Mouse (Mus musculus) lung, embryonic 14.5 days (tissue): ENCODE data around the gene Svs1. TPM values are rescaled to one million over a fixed set of nuclear protein-coding genes. Genes with fewer than 3 reads are reported as not detected.
A peak's percentile ranks its signal among the peaks of the same experiment; 100 is the strongest.
"Not testable (repeated sequence)": the region's sequence is repeated elsewhere in the genome, so short reads cannot be mapped to it uniquely, and the experiment has no call there.

ENCODE experiments used
- ATAC-seq: fragments of 200-750 bp; cut with Nextera tagmentation; 2 replicates; pipeline ENCODE4 v1.8.0; 2017; ENCODE audit warnings: mild to moderate bottlenecking, moderate TSS enrichment, moderate library complexity; ENCODE audit not compliant: insufficient read depth
- DNase-seq: peaks from one replicate; pipeline ENCODE4 v3.0.0-alpha.2; 2015
- H3K27ac ChIP-seq: fragments of 300-500 bp; sonication (generic); 2 replicates; pipeline ENCODE4 v1.5.1; 2014; ENCODE audit warnings: low read depth, mild to moderate bottlenecking, moderate library complexity
- H3K27me3 ChIP-seq: fragments of 300-500 bp; sonication (generic); 2 replicates; pipeline ENCODE4 v1.6.1; 2014; ENCODE audit warnings: low read length, control low read depth; ENCODE audit not compliant: insufficient read depth
- H3K36me3 ChIP-seq: fragments of 300-500 bp; sonication (generic); 2 replicates; pipeline ENCODE4 v1.6.1; 2014; ENCODE audit warnings: control low read depth; ENCODE audit not compliant: insufficient read depth
- H3K4me1 ChIP-seq: fragments of 300-500 bp; sonication (generic); 2 replicates; pipeline ENCODE4 v1.6.1; 2014; ENCODE audit warnings: antibody characterized with exemption, control low read depth; ENCODE audit not compliant: insufficient read depth
- H3K4me2 ChIP-seq: fragments of 300-500 bp; sonication (generic); 2 replicates; pipeline ENCODE4 v1.6.1; 2014; ENCODE audit warnings: mild to moderate bottlenecking
- H3K4me3 ChIP-seq: fragments of 300-500 bp; sonication (generic); 2 replicates; pipeline ENCODE4 v1.5.1; 2014; ENCODE audit warnings: low read depth, low read length
- H3K9ac ChIP-seq: fragments of 300-500 bp; sonication (generic); 2 replicates; pipeline ENCODE4 v1.6.1; 2014
- H3K9me3 ChIP-seq: fragments of 300-500 bp; sonication (generic); 2 replicates; pipeline ENCODE4 v1.6.1; 2016; ENCODE audit warnings: low read depth, low read length, control low read depth
- CTCF ChIP-seq: IDR thresholded peaks from 2 replicates; pipeline ENCODE4 v1.5.1; 2016; ENCODE audit warnings: antibody characterized with exemption, low read depth
- WGBS: fragments of 180-500 bp; shearing (Covaris S2); extraction: QIAGEN DNeasy Blood & Tissue Kit; methylation state at CpG from one replicate; pipeline ENCODE4 v1.1.7; 2014; 5-methylcytosine and 5-hydroxymethylcytosine counted together
- polyA plus RNA-seq: library from polyadenylated mRNA; unstranded; fragments of >200 nt; fragmentation: Nextera tagmentation; extraction: Ambion mirVana; gene quantifications from 2 replicates; pipeline ENCODE4 v1.2.1, GENCODE M21; 2014

Svs1 gene
- polyA plus RNA-seq, 1 experiment from 2014 or later = not detected

GRCm38 (mm10) chr6:48958053-48958452 lies 28.6 kb upstream of the Svs1 start:
- 42% methylated on average over 1 of the region's 1 CpGs for WGBS
- H3K27ac ChIP-seq = no peak overlapping the region
- H3K4me2 ChIP-seq = no peak overlapping the region
- H3K36me3 ChIP-seq = no peaks in the 10 kb centered on the region
- no peaks in the 10 kb centered on the region for H3K4me1 ChIP-seq
- DNase-seq (peak; percentile 74), ATAC-seq (no peak; the same call in 1 of the 2 replicates)
- H3K27me3 ChIP-seq = no peaks in the 10 kb centered on the region
- H3K4me3 ChIP-seq = no peak overlapping the region
- TF ChIP-seq CTCF = peak; percentile 58
- H3K9ac ChIP-seq = no peak overlapping the region
- no peaks in the 10 kb centered on the region for H3K9me3 ChIP-seq

DNA sequence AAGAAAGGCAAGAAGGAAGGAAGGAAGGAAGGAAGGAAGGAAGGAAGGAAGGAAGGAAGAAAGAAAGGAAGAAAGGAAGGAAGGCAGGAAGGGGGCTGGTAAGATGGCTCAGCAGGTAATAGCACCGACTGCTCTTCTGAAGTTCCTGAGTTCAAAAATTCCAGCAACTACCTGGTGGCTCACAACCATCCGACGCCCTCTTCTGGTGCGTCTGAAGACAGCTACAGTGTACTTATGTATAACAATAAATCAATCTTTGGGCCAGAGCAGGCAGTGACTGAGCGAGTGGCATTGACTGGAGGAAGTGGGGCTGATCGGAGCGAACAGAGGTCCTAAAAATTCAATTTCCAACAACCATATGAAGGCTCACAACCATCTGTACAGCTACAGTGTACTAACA lies 27.5 kb upstream of the Svs1 start:
- not testable (repeated sequence) for ATAC-seq, H3K27ac ChIP-seq, H3K27me3 ChIP-seq, H3K9me3 ChIP-seq, H3K4me3 ChIP-seq, H3K36me3 ChIP-seq, H3K4me1 ChIP-seq, H3K9ac ChIP-seq, H3K4me2 ChIP-seq
- DNase-seq = peak; percentile 16
- 17% methylated on average over 7 of the region's 7 CpGs for WGBS
- peak; percentile 46 for TF ChIP-seq CTCF

- H3K9me3 ChIP-seq, H3K4me2 ChIP-seq, H3K36me3 ChIP-seq, H3K4me3 ChIP-seq, H3K27me3 ChIP-seq, DNase-seq, ATAC-seq, H3K4me1 ChIP-seq, H3K27ac ChIP-seq, H3K9ac ChIP-seq: not testable (repeated sequence)
- 81% methylated on average over 5 of the region's 5 CpGs for WGBS
These were observed 20.0 kb upstream of the Svs1 start for GRCm38 (mm10) chr6:48966696-48967095.

DNA sequence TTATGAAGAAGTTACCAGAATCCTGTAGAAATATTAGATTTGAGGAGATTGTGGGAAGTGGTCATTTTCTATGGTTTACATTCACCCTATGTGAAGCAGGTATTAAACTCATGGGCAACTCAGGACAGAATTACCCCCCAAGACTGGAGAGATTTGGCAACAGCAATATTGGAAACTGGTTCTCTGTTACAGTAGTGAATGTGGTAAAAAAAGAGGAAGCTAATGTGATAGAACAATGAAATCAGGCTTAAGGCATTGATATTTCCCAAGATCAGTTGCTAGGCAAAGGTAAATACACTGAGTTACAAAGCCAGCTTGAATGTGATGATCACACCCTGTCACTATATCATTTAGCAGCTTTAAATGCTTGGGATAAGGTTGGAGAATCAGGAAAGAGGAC lies 18.8 kb upstream of the Svs1 start:
- no peaks in the 10 kb centered on the region for H3K4me1 ChIP-seq
- H3K27me3 ChIP-seq = no peaks in the 10 kb centered on the region
- no peak overlapping the region for H3K9ac ChIP-seq
- ATAC-seq = no peak
- no peak overlapping the region for H3K4me2 ChIP-seq
- no peak for TF ChIP-seq CTCF
- DNase-seq = no peak
- no peaks in the 10 kb centered on the region for H3K9me3 ChIP-seq
- H3K36me3 ChIP-seq = no peaks in the 10 kb centered on the region
- H3K27ac ChIP-seq = no peak overlapping the region
- H3K4me3 ChIP-seq = no peak overlapping the region

DNA sequence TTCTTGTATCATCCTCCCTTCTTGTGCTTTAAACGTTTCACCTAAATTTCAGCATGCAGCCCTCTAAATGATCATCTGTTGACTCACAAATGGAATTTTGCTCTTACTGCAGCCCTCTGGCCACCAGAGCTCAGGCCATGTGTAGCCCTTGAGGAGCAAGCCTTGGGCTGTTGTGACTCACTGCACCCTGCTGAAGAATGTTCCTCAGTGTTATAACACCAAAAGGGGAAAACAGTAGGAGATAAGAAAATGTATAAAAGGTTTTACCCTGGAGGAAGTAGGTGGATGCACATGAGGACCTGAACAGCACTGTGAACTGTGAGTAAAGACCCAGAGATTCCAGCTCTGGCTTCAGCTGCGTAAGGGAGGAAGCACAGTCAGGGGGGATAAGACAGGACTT lies 12.0 kb upstream of the Svs1 start, which contains the start of gene Doxl2:
TSS of gene Doxl2 (plus strand) at position 301 of the 400 bp plus-strand sequence.
- DNase-seq = no peak
- no peaks in the 10 kb centered on the region for H3K27me3 ChIP-seq
- WGBS = 74% methylated on average over 2 of the region's 2 CpGs

GRCm38 (mm10) chr6:48979616-48980015 lies 7.0 kb upstream of the Svs1 start:
- no peak for DNase-seq
- no peaks in the 10 kb centered on the region for H3K27me3 ChIP-seq
- no peaks in the 10 kb centered on the region for H3K36me3 ChIP-seq
- H3K9ac ChIP-seq = no peak overlapping the region
- no peak overlapping the region for H3K4me2 ChIP-seq
- H3K9me3 ChIP-seq = no peaks in the 10 kb centered on the region
- no peak overlapping the region for H3K27ac ChIP-seq
- ATAC-seq = no peak
- H3K4me1 ChIP-seq = no peaks in the 10 kb centered on the region
- no peak for TF ChIP-seq CTCF
- H3K4me3 ChIP-seq = no peak overlapping the region
- 35% methylated on average over 1 of the region's 1 CpGs for WGBS

More for the DNA sequence above, 12.0 kb upstream of the Svs1 start, which contains the start of gene Doxl2:
- no peaks in the 10 kb centered on the region for H3K9me3 ChIP-seq
- H3K4me3 ChIP-seq = no peak within 1 kb of the TSS
- TF ChIP-seq CTCF = no peak
- no peaks in the 10 kb centered on the region for H3K36me3 ChIP-seq
- H3K27ac ChIP-seq = no peak within 1 kb of the TSS
- H3K9ac ChIP-seq = no peak within 1 kb of the TSS
- ATAC-seq = no peak
- no peaks in the 10 kb centered on the region for H3K4me1 ChIP-seq
- H3K4me2 ChIP-seq = no peak within 1 kb of the TSS

DNA sequence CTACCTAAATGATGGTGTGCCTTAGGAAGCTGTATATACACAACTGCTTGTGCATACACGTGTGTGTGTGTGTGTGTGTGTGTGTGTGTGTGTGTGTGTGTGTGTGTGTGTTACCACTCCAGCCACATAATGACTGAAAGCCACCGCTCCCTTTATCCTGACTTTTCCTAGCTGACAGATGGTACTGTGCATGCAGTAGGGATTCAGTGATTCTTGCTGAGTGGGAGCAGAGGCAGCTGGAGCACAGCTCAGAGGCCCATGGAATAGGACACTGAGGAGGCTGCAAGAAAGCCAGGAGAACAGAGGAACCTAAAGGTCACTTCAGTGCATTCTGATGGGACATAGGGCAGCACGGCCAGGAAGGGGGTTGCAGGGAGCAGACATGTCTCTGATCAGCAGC lies 4.4 kb upstream of the Svs1 start:
- ATAC-seq (no peak), DNase-seq (no peak)
- TF ChIP-seq CTCF = no peak
- Histone ChIP-seq H3K9me3 (no peaks in the 10 kb centered on the region), H3K4me2 (no peak overlapping the region), H3K9ac (no peak overlapping the region), H3K27me3 (no peaks in the 10 kb centered on the region), H3K4me1 (no peaks in the 10 kb centered on the region), H3K27ac (no peak overlapping the region), H3K36me3 (no peaks in the 10 kb centered on the region), H3K4me3 (no peak overlapping the region)
- WGBS = 70% methylated on average over 3 of the region's 3 CpGs

DNA sequence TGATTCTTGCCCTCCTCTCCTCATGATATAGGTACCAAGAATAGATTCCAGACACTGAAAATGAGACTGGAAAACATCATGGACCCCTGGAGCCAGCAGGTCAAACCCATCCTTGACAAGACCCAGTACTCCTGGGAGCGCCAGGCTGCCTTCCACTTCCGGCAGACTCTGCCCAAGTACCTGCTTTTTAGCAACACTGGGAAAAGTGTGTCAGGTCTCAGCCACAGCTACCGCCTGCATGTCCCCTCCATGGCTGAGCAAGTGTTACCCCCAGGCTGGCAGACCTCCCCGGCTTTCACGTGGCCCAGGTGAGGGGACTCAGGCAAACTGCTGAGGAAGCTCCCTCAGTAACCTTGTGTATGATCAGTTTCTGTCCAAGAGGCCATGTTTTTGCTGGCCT lies 3.3 kb downstream of the Svs1 start:
- H3K4me2 ChIP-seq = no peak overlapping the region
- no peak for TF ChIP-seq CTCF
- ATAC-seq (no peak), DNase-seq (no peak)
- H3K27ac ChIP-seq = no peak overlapping the region
- no peaks in the 10 kb centered on the region for H3K4me1 ChIP-seq
- no peak overlapping the region for H3K9ac ChIP-seq
- no peak overlapping the region for H3K4me3 ChIP-seq
- no peaks in the 10 kb centered on the region for H3K9me3 ChIP-seq
- no peaks in the 10 kb centered on the region for H3K27me3 ChIP-seq
- no peaks in the 10 kb centered on the region for H3K36me3 ChIP-seq
- 87% methylated on average over 5 of the region's 5 CpGs for WGBS
